Mouse (Mus musculus) bone marrow, adult 2 months (tissue): ENCODE data around the gene 1700037H04Rik.

ENCODE experiments used
- CTCF ChIP-seq: fragments of 200-500 bp; IDR thresholded peaks from 2 replicates; pipeline ENCODE4 v1.5.1; 2011; ENCODE audit warnings: low read length, control low read depth; ENCODE audit not compliant: control insufficient read depth, insufficient read depth
- POLR2A ChIP-seq: fragments of 200-500 bp; IDR thresholded peaks from 2 replicates; pipeline ENCODE4 v1.6.1; 2011; ENCODE audit warnings: low read depth, mild to moderate bottlenecking, control low read depth, low read length, borderline replicate concordance; ENCODE audit not compliant: control insufficient read depth

- TF ChIP-seq POLR2A (0 out of 2 replicates have a peak, but pooled peaks have one; percentile 38), CTCF (no peak)
Observed at GRCm38 (mm10) chr2:131179246-131179886, 19.5 kb upstream of the 1700037H04Rik start.
